Mouse (Mus musculus) ES-CJ7 (cell line): ENCODE measurements around the gene Mat1a.

Source experiments
- DNase-seq: peaks from one replicate; pipeline ENCODE4 v3.0.0; 2011; ENCODE audit warnings: low read depth, low spot score

Mat1a gene

GRCm38 (mm10) chr14:41104853-41105444 is at the start of gene Mat1a:
TSS of gene Mat1a (plus strand) at chr14:41105035.
- DNase-seq = no peak

DNA sequence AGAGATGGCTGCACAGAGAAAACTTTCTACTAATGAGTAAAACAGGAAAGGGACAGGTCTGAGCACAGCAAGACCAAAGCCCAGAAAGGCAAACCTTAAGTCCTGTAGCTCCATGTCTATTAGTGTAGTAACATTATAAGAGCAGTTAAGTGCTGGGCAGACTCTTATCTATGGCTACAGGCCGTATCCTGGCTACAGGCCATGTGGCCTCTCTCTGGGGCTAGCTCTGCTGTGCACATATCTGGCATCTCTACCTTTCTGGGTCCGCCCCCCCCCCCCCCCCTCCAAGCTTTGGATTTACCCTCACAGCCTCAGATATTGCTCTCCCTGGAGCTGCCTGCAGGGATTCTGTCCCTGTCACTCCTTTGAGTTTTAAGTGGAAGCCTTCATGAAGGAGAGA is 39.7 kb upstream of the Mat1a start:
- no peak for DNase-seq

- DNase-seq = peak; percentile 69
Measured at GRCm38 (mm10) chr14:41066416-41066815, 38.4 kb upstream of the Mat1a start.

DNA sequence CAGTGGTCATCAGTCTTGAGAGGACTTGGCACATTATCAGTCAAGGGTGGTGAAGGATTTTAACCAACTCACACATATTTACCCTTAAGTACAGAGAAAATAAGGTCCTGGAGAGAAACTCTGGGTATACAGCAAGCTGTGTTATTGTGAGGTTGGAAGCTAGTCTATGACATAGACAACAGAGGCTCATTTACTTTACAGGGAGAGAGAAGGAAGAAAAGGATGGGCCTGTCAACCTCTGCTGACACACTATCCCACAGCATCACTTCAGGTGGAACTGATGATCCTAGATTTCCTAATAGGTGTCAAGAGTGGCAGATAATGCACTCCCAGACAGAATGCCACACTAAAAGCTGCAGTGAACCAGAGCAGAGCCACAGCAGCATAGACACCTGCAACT is 35.7 kb upstream of the Mat1a start, which contains the start of gene Dydc2:
TSS of gene Dydc2 (minus strand) at position 101 of the 400 bp plus-strand sequence.
- DNase-seq = no peak

GRCm38 (mm10) chr14:41070343-41070742 is 34.5 kb upstream of the Mat1a start:
- DNase-seq = no peak

- peak; percentile 57 for DNase-seq
Measured at GRCm38 (mm10) chr14:41072229-41072943, 32.4 kb upstream of the Mat1a start, which contains the start of gene Dydc1. TSS of gene Dydc1 (plus strand) at chr14:41072911.

DNA sequence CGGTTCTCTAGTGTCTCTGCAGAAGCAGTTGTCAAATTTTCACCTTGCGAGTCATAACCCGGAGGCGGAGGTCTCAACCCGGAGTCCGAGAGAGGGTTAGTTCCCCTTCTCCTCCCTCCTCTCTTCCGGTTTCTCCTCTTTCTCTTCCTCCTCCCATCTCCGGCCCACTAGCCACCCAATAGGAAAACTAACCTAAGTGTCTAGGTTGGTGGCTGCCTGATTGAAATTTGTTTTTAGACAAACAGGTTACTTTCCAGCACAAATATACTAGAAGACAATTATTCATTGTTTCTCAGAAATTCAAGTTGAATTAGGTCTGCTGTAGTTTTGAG is 31.9 kb upstream of the Mat1a start:
- DNase-seq = no peak

- DNase-seq = no peak
Measured at GRCm38 (mm10) chr14:41082408-41082807, 22.4 kb upstream of the Mat1a start.

- peak; percentile 64 for DNase-seq
Measured at GRCm38 (mm10) chr14:41087509-41087908, 17.3 kb upstream of the Mat1a start.

DNA sequence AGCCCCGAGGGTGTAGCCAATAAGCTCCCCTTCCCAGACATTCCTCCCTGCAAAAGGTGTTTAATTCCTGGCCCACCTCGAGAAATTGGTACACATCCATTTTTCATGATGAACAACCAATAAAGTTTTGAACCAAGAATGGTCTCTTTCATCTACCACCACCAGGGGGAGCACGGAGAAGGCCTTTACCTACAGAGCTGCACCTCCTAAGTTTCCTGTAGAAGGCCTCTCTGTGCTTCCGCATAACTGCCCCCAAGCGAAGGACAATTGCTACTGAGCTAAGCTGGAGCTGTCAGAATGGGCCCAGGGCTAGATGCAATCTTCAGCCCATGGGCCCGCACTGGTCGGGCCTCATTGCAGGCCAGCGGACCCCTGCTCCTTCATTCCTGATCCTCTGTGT is 14.1 kb upstream of the Mat1a start:
- DNase-seq = peak; percentile 85

GRCm38 (mm10) chr14:41094114-41094513 is 10.7 kb upstream of the Mat1a start:
- DNase-seq = peak; percentile 27

DNA sequence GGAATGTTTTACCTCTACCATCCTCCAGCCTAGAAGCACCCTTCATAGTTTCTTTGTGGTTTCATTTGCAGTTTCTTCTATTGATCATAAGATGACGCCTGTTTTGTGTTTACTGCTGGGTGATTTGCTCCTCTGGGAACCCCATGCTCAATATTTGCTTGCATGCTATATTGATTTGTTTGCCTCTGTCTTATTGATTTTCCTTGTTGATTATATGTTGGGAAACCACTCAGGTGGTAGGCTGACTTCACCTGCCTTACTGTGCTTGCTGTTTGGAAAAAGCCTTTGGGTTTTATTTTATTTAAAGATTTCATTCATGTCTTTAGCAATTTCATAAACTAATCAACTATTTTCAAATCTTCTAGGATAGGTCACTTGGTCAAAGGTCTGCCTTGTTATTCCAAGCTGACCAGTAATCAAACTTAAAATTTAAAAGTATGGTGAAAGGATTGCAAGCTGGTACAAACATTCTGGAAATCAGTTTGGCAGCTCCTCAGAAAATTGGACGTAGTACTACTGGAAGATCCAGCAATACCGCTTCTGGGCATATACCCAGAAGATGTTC is 8.5 kb upstream of the Mat1a start:
- DNase-seq = no peak

DNA sequence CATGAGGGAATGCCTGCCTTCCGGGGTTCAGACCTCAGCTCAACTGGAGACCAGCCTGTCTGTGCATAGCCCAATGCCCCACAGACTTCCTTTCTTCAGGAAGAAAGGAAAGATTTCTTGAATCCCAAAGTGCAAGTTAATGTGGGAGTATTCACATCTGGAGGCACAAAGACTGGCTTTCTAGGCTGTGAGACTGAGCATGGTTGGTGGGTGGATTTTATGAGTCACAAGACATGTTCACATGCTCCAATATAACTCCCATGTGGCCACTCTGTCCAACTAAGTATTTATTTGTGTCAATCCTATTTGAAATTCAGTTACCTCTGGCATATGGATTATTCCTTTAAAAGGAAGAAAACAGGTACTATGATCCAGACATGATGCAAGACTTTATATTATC is 6.1 kb upstream of the Mat1a start:
- DNase-seq = no peak

GRCm38 (mm10) chr14:41100712-41101111 is 4.1 kb upstream of the Mat1a start:
- no peak for DNase-seq

DNA sequence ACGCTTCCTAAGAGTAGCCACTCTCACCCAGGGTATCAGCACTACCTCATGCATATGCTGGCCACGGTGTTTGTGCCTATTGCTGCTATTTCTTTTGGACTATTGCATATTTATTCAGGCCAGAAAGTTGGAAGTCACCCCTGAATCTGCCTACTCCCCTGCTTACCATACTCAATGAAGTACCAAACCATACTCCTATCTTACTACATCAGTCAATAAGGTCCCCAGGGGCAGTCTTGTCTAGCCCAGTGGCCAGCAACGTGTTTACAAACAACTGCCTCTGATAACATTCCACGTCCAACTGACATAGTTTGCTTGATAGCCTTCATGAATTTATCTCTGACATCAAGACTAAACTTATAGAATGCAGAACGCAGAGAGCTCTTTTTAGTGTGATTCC is 3.6 kb upstream of the Mat1a start:
- no peak for DNase-seq

DNA sequence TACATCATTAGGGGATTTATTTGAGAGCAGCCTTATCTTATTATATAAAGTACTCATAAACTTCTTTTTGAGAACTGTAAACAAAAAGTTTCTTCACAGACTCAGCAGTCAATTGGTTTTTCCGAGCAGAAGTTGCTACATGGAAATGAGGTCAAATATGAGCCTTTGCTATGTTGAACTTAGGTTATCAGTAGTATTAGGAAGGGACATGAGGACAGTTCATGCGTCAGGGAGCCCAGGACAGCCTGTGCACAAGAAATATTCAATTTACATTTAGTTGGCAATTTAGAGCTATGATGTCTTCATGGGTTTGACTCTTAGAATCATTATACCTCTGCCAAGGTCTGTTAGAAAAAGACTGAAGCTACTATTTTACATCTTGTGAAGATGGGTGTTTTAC is 2.6 kb upstream of the Mat1a start:
- DNase-seq = no peak

DNA sequence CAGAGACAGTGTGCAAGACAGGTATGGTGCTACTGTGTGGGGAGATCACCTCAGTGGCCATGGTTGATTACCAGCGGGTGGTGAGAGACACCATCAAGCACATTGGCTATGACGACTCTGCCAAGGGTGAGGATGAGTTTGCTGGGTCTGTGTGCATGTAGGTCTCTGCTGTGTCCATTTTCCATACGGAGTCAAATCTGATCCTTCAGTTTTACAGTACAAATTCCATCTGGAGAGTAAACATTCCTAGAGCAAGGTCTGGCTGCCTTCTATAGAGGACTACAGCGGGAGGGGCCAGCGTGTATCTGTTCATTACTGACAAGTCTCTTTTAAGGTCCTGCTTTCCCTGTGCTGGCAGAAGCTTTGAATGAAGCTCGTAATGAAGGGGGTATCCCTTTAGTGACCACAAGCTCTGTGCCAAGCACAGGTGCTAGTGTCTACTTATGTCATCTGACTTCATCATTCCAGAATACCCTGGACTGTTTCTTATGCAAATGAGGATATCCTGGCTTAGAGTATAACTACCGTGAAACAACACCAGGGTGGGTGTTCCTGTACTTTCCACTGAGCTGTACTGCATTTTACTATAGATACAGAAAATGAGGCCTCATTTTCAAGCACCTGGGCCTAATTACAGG is 6.3 kb downstream of the Mat1a start:
- no peak for DNase-seq

DNA sequence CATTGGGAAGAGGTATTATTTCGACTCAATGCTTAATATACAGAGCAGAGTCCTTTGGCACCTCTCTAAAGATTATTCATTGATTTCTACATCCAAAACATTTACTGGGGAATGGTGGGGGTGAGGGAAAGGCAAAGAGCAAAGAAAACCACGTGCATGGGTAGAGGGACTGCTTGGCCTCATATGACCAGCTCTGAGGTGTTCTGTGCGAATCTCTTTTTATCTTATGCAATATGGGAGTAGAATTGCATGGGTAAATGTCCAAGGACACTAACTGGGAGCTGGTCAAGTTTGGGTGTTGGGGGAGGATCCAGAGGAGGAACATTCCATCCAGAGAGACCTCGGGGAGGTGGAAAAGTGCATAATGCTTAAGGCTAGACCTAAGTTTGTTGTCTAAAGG is 8.1 kb downstream of the Mat1a start:
- no peak for DNase-seq

DNA sequence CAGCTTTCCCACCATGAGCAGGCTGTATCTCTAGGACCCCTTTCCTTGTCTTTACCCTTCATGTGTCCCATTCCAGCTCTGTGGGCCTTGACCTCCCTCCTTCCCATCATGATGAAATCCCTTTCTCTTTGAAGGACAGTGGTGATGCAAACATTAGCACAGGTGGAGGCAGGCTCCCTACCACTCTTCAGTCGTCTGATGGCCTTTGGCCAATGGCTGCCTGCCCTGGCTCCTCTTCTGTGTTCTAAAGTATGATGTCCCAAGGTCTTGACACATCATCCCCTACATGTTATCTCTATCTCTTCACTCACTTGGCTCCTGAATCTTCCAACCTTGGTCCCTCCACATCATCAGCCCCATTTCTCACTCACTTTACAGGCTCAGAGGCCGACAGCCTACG is 11.4 kb downstream of the Mat1a start:
- DNase-seq = no peak

- no peak for DNase-seq
Measured at GRCm38 (mm10) chr14:41124683-41125082, 19.8 kb downstream of the Mat1a start.

- DNase-seq = peak; percentile 67
Measured at GRCm38 (mm10) chr14:41127997-41128396, 23.2 kb downstream of the Mat1a start.

DNA sequence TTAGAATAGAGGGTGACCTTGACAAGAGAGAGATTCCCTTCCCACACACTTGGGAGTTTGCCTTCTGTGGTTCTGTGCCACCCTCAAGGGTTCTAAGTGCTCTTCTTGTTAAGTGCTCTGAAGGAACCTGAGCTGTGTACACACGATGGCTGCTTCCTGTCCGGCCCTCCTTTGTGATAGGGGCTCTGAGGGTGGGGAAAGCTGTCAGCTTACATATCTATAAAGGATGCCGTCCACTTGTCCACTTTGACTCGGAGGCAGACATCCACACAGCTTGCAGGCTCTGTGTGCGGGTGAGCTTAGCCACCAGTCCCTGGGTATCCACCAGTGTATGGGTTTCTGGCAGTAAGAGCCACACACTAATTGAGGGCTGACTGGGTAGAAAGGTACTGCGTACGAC is 26.7 kb downstream of the Mat1a start, which contains the start of gene Sftpa1:
TSS of gene Sftpa1 (plus strand) at position 243 of the 400 bp plus-strand sequence.
- DNase-seq = no peak

DNA sequence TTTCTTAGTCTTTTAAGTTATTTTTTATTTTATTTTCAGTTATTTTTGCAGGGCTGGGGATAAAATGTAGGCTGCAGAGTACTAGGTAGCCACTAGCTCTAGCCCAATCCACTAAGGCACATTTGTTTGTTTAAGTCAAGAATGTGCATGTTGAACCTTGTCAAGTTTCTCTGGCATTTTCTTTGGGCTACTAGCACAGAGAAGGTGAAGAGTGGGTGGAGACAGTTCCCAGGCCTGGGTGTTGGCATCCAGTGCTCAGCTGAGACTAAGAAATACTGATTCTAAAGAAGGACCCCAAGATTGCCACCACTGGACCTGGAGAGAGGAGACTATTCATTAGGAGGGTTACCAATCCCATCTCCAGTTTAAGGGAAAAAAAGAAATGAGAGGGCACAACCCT is 32.2 kb downstream of the Mat1a start:
- no peak for DNase-seq
